ENCODE assay signal across 18 mouse cellular contexts in the genomic region with DNA sequence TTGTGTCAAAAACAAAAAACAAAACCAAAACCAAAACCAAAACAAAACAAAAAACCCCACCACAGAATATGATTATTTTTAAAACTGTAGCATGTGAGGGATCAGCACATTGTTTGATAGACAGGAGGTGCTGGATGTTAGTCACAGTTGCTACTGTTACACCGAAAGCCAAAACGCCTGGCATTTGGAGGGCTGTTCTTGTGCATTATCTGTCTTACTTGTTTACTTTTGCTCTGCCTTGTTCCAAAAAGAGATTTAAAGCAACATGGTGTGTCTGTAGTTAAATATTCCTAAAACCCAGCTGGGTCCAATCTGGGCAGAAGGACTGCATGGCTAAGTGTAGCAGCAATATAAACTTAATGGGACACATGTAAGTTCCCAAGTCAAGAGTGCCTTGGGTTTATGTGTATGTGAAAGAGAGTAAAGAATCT. TPM values are rescaled to one million over a fixed set of nuclear protein-coding genes. Genes with fewer than 3 reads are reported as not detected.
A peak's percentile ranks its signal among the peaks of the same experiment; 100 is the strongest.
DNase-seq lines count a peak whose midpoint lies in the region; ATAC-seq and TF ChIP-seq lines count a peak whose summit lies in the region.
"Had no signal": no experiment of that assay in that cellular context is flagged by ENCODE, and none has a peak within 500 bp of the region (broad histone marks: within the 10 kb centered on the region; RNA-seq: fewer than 3 reads in every experiment).

No protein-coding gene starts in this region.

- H3K9ac ChIP-seq in intestine, embryonic 14.5 days (ENCODE audit: low read length), result no peak overlapping the region
- H3K9ac ChIP-seq in intestine, postnatal 0 days (ENCODE audit: low read depth, low read length), result no peak overlapping the region
- no peak overlapping the region for H3K9ac ChIP-seq in intestine, embryonic 15.5 days
- H3K9ac ChIP-seq in stomach, embryonic 15.5 days, result no peak overlapping the region

- WGBS in intestine, embryonic 14.5 days, result 30% methylated on average over 2 of the region's 2 CpGs
- WGBS in intestine, postnatal 0 days, result 50% methylated on average over 2 of the region's 2 CpGs
- 32% methylated on average over 2 of the region's 2 CpGs for WGBS in intestine, embryonic 15.5 days
- WGBS in stomach, embryonic 15.5 days, result 44% methylated on average over 2 of the region's 2 CpGs

- ATAC-seq in intestine, embryonic 14.5 days (replicated peaks; ENCODE audit: low FRiP score, low TSS enrichment, low read depth), result no peak
- no peak for ATAC-seq in intestine, postnatal 0 days
- ATAC-seq in megakaryocyte, adult 5-6 weeks (ENCODE audit: poor library complexity, severe bottlenecking), result no peak
- peak; percentile 49; the same call in 1 of the 2 replicates for ATAC-seq in intestine, embryonic 15.5 days
- no peak for ATAC-seq in stomach, embryonic 15.5 days (ENCODE audit: insufficient read depth, low FRiP score, low read depth)
- ATAC-seq: hindbrain, postnatal 0 days; Patski had no signal

- H3K4me1 ChIP-seq in intestine, embryonic 14.5 days (replicated peaks; ENCODE audit: control insufficient read depth, insufficient read depth, low read length), result peaks cover 17% of the 10 kb centered on the region
- H3K4me1 ChIP-seq in intestine, postnatal 0 days (replicated peaks; ENCODE audit: control insufficient read depth, insufficient read depth, low read length), result no peaks in the 10 kb centered on the region
- peaks cover 75% of the 10 kb centered on the region for H3K4me1 ChIP-seq in megakaryocyte, embryonic 14.5 days
- H3K4me1 ChIP-seq in intestine, embryonic 15.5 days (replicated peaks), result peaks cover 11% of the 10 kb centered on the region
- H3K4me1 ChIP-seq in stomach, embryonic 15.5 days, result peaks cover 12% of the 10 kb centered on the region

- DNase-seq in intestine, embryonic 14.5 days (ENCODE audit: low spot score), result no peak
- no peak for DNase-seq in c-Kit-positive CD71-positive TER-119-positive erythroid progenitor cells, embryonic 14.5 days (ENCODE audit: low spot score)
- DNase-seq: adrenal gland, adult 2 months; gastrocnemius, postnatal 36 days; left cerebral cortex, postnatal 4 days; retina, postnatal 1 day; thymus, postnatal 36 days had no signal

- TF ChIP-seq CTCF in intestine, postnatal 0 days (IDR thresholded peaks at IDR 0.05; ENCODE audit: low read depth), result no peak

- H3K4me3 ChIP-seq in intestine, embryonic 14.5 days (ENCODE audit: low read depth, low read length), result no peak overlapping the region
- no peak overlapping the region for H3K4me3 ChIP-seq in intestine, postnatal 0 days (ENCODE audit: low read depth, low read length)
- H3K4me3 ChIP-seq in megakaryocyte, embryonic 14.5 days (replicated peaks), result peak overlapping the region; percentile 53
- H3K4me3 ChIP-seq in intestine, embryonic 15.5 days (replicated peaks), result no peak overlapping the region
- no peak overlapping the region for H3K4me3 ChIP-seq in stomach, embryonic 15.5 days (replicated peaks)
- H3K4me3 ChIP-seq: erythroblast, embryonic 14.5 days had no signal

- no peaks in the 10 kb centered on the region for H3K9me3 ChIP-seq in intestine, embryonic 14.5 days (ENCODE audit: control insufficient read depth, low read length)
- no peaks in the 10 kb centered on the region for H3K9me3 ChIP-seq in intestine, postnatal 0 days (ENCODE audit: control insufficient read depth)
- no peaks in the 10 kb centered on the region for H3K9me3 ChIP-seq in megakaryocyte, embryonic 14.5 days
- H3K9me3 ChIP-seq in intestine, embryonic 15.5 days, result no peaks in the 10 kb centered on the region
- no peaks in the 10 kb centered on the region for H3K9me3 ChIP-seq in stomach, embryonic 15.5 days

- H3K27me3 ChIP-seq in intestine, embryonic 14.5 days (replicated peaks; ENCODE audit: control insufficient read depth, insufficient read depth, low read length), result no peaks in the 10 kb centered on the region
- no peaks in the 10 kb centered on the region for H3K27me3 ChIP-seq in intestine, postnatal 0 days (replicated peaks; ENCODE audit: control insufficient read depth, insufficient read depth, low read length)
- H3K27me3 ChIP-seq in megakaryocyte, embryonic 14.5 days (replicated peaks), result no peaks in the 10 kb centered on the region
- H3K27me3 ChIP-seq in intestine, embryonic 15.5 days (replicated peaks), result no peaks in the 10 kb centered on the region
- no peaks in the 10 kb centered on the region for H3K27me3 ChIP-seq in stomach, embryonic 15.5 days (replicated peaks)
- H3K27me3 ChIP-seq: CH12.LX, Patski had no signal

- peak overlapping the region; percentile 18; the same call in 1 of the 2 replicates for H3K4me2 ChIP-seq in intestine, embryonic 14.5 days (ENCODE audit: low read length)
- no peak overlapping the region for H3K4me2 ChIP-seq in intestine, postnatal 0 days (replicated peaks; ENCODE audit: low read depth)
- H3K4me2 ChIP-seq in intestine, embryonic 15.5 days (replicated peaks), result no peak overlapping the region
- H3K4me2 ChIP-seq in stomach, embryonic 15.5 days, result 0 out of 2 replicates have a peak overlapping the region, but pooled peaks have one; percentile 3

- peak overlapping the region; percentile 16; the same call in 1 of the 2 replicates for H3K27ac ChIP-seq in intestine, embryonic 14.5 days (ENCODE audit: low read depth)
- no peak overlapping the region for H3K27ac ChIP-seq in intestine, postnatal 0 days (ENCODE audit: low read depth, low read length)
- no peak overlapping the region for H3K27ac ChIP-seq in intestine, embryonic 15.5 days
- no peak overlapping the region for H3K27ac ChIP-seq in stomach, embryonic 15.5 days
- H3K27ac ChIP-seq: hindbrain, postnatal 0 days had no signal

- H3K36me3 ChIP-seq in intestine, embryonic 14.5 days (ENCODE audit: control insufficient read depth, insufficient read depth, low read length), result no peaks in the 10 kb centered on the region
- H3K36me3 ChIP-seq in intestine, postnatal 0 days (ENCODE audit: control insufficient read depth, insufficient read depth), result no peaks in the 10 kb centered on the region
- H3K36me3 ChIP-seq in megakaryocyte, embryonic 14.5 days (replicated peaks; ENCODE audit: low read length), result peaks cover 22% of the 10 kb centered on the region
- no peaks in the 10 kb centered on the region for H3K36me3 ChIP-seq in intestine, embryonic 15.5 days
- H3K36me3 ChIP-seq in stomach, embryonic 15.5 days, result no peaks in the 10 kb centered on the region

RNA-seq across cellular contexts. Expression of gene Mosmo, which starts 7.3 kb away (rescaled TPM):
- 13.1 and 15.1 TPM in 2 replicates for polyA plus RNA-seq in intestine, embryonic 14.5 days (2014; fragmentation: Nextera tagmentation; extraction: Ambion mirVana)
- 7.0 and 7.4 TPM in 2 replicates for polyA plus RNA-seq in intestine, postnatal 0 days (2015; fragmentation: Nextera tagmentation; extraction: Ambion mirVana)
- polyA plus RNA-seq in megakaryocyte, embryonic 14.5 days (2012; ENCODE audit: insufficient read depth, low replicate concordance), result 19.4 and 23.8 TPM in 2 replicates
- total RNA-seq in megakaryocyte, adult 5-6 weeks (2015), result 19.6 and 21.1 TPM in 2 replicates
- total RNA-seq in megakaryocyte, adult 5-6 weeks (2017), result 8.0 and 11.6 TPM in 2 replicates
- 10.4 and 11.0 TPM in 2 replicates for polyA plus RNA-seq in intestine, embryonic 15.5 days (2015; fragmentation: Nextera tagmentation; extraction: Ambion mirVana)
- 11.1 and 13.5 TPM in 2 replicates for polyA plus RNA-seq in stomach, embryonic 15.5 days (2015; fragmentation: Nextera tagmentation; extraction: Ambion mirVana)

RNA-seq across cellular contexts. Expression of gene Pdzd9, which starts 14.6 kb away (rescaled TPM):
- polyA plus RNA-seq in intestine, embryonic 14.5 days (2014; fragmentation: Nextera tagmentation; extraction: Ambion mirVana), result 0.37 and 0.44 TPM in 2 replicates
- polyA plus RNA-seq in intestine, postnatal 0 days (2015; fragmentation: Nextera tagmentation; extraction: Ambion mirVana), result 0.33 and 0.68 TPM in 2 replicates
- polyA plus RNA-seq in megakaryocyte, embryonic 14.5 days (2012; ENCODE audit: insufficient read depth, low replicate concordance), result not detected in 2 replicates
- not detected in 2 replicates for total RNA-seq in megakaryocyte, adult 5-6 weeks (2015)
- not detected in 2 replicates for total RNA-seq in megakaryocyte, adult 5-6 weeks (2017)
- polyA plus RNA-seq in intestine, embryonic 15.5 days (2015; fragmentation: Nextera tagmentation; extraction: Ambion mirVana), result 0.35 and 0.39 TPM in 2 replicates
- polyA plus RNA-seq in stomach, embryonic 15.5 days (2015; fragmentation: Nextera tagmentation; extraction: Ambion mirVana), result 0.28 and 0.44 TPM in 2 replicates
- total RNA-seq: adrenal gland, adult 2 months; gastrocnemius, postnatal 36 days had no signal
- polyA plus RNA-seq: adrenal gland, adult 2 months; erythroblast, embryonic 14.5 days; spleen, adult 2 months had no signal

RNA-seq across cellular contexts. Expression of gene Uqcrc2, which starts 49.8 kb away (rescaled TPM):
- 235 and 246 TPM in 2 replicates for polyA plus RNA-seq in intestine, embryonic 14.5 days (2014; fragmentation: Nextera tagmentation; extraction: Ambion mirVana)
- 246 and 267 TPM in 2 replicates for polyA plus RNA-seq in intestine, postnatal 0 days (2015; fragmentation: Nextera tagmentation; extraction: Ambion mirVana)
- 5.1 TPM in 1 of 2 replicates, not detected in the other for polyA plus RNA-seq in megakaryocyte, embryonic 14.5 days (2012; ENCODE audit: insufficient read depth, low replicate concordance)
- total RNA-seq in megakaryocyte, adult 5-6 weeks (2015), result 143 and 172 TPM in 2 replicates
- 115 and 116 TPM in 2 replicates for total RNA-seq in megakaryocyte, adult 5-6 weeks (2017)
- 295 and 299 TPM in 2 replicates for polyA plus RNA-seq in intestine, embryonic 15.5 days (2015; fragmentation: Nextera tagmentation; extraction: Ambion mirVana)
- polyA plus RNA-seq in stomach, embryonic 15.5 days (2015; fragmentation: Nextera tagmentation; extraction: Ambion mirVana), result 197 and 221 TPM in 2 replicates

RNA-seq across cellular contexts. Expression of gene Vwa3a, which starts 54.4 kb away (rescaled TPM):
- 0.32 TPM in 2 replicates for polyA plus RNA-seq in intestine, embryonic 14.5 days (2014; fragmentation: Nextera tagmentation; extraction: Ambion mirVana)
- polyA plus RNA-seq in intestine, postnatal 0 days (2015; fragmentation: Nextera tagmentation; extraction: Ambion mirVana), result 0.25 and 0.33 TPM in 2 replicates
- not detected in 2 replicates for polyA plus RNA-seq in megakaryocyte, embryonic 14.5 days (2012; ENCODE audit: insufficient read depth, low replicate concordance)
- 0.11 TPM in 1 of 2 replicates, not detected in the other for total RNA-seq in megakaryocyte, adult 5-6 weeks (2015)
- total RNA-seq in megakaryocyte, adult 5-6 weeks (2017), result not detected in 2 replicates
- 0.24 and 0.29 TPM in 2 replicates for polyA plus RNA-seq in intestine, embryonic 15.5 days (2015; fragmentation: Nextera tagmentation; extraction: Ambion mirVana)
- polyA plus RNA-seq in stomach, embryonic 15.5 days (2015; fragmentation: Nextera tagmentation; extraction: Ambion mirVana), result 0.63 and 0.73 TPM in 2 replicates
- total RNA-seq: CH12.LX; common myeloid progenitor, adult 5-6 weeks had no signal

Comparison
In these comparisons a context has a peak if more than half of its experiments do, and no peak if none do; other contexts are left out.
1. H3K4me2 ChIP-seq: peak in intestine, embryonic 14.5 days (single experiment) and stomach, embryonic 15.5 days (single experiment); none in intestine, postnatal 0 days (single experiment) and intestine, embryonic 15.5 days (single experiment).
2. RNA of gene Uqcrc2, which starts 49.8 kb away (polyA plus RNA-seq): 295 to 299 TPM in intestine, embryonic 15.5 days, 246 to 267 TPM in intestine, postnatal 0 days, 235 to 246 TPM in intestine, embryonic 14.5 days and 197 to 221 TPM in stomach, embryonic 15.5 days; 5.1 TPM in megakaryocyte, embryonic 14.5 days; every median in the first group is over 10 times any median in the second.